Mouse (Mus musculus) ovary, adult 18-20 months (tissue): ENCODE measurements around the gene Dnajc19.
A peak's percentile ranks its signal among the peaks of the same experiment; 100 is the strongest.

Experiments used
- DNase-seq: peaks from one replicate; pipeline ENCODE4 v3.0.0; 2022; ENCODE audit warnings: low spot score, mixed read lengths

The Dnajc19 gene

GRCm38 (mm10) chr3:34030601-34031000 lies 50.5 kb downstream of the Dnajc19 start:
- DNase-seq, result no peak

- no peak for DNase-seq
Measured at GRCm38 (mm10) chr3:34028935-34029334, 52.2 kb downstream of the Dnajc19 start.

- no peak for DNase-seq
Measured at GRCm38 (mm10) chr3:34021259-34021828, 59.8 kb downstream of the Dnajc19 start.

GRCm38 (mm10) chr3:34020382-34021258 lies 60.5 kb downstream of the Dnajc19 start:
- DNase-seq, result no peak

GRCm38 (mm10) chr3:34019540-34020381 lies 61.4 kb downstream of the Dnajc19 start, which contains the start of gene Fxr1:
Fxr1 (plus strand) TSS chr3:34019943.
- peak; percentile 89 for DNase-seq

GRCm38 (mm10) chr3:34008191-34008590 lies 72.9 kb downstream of the Dnajc19 start:
- DNase-seq, result peak; percentile 15

- no peak for DNase-seq
Measured at GRCm38 (mm10) chr3:34007611-34008010, 73.5 kb downstream of the Dnajc19 start.

GRCm38 (mm10) chr3:34006824-34007223 lies 74.3 kb downstream of the Dnajc19 start:
- no peak for DNase-seq

- DNase-seq, result peak; percentile 29
Measured at GRCm38 (mm10) chr3:34006301-34006700, 74.8 kb downstream of the Dnajc19 start.
